Mouse (Mus musculus) embryonic facial prominence, embryonic 12.5 days (tissue): ENCODE data around the gene Emc4. TPM values are rescaled to one million over a fixed set of nuclear protein-coding genes. Genes with fewer than 3 reads are reported as not detected.

Experiments used
- ATAC-seq: fragments of 200-750 bp; cut with Nextera tagmentation; 2 replicates; pipeline ENCODE4 v1.8.0; 2017; ENCODE audit not compliant: insufficient number of reproducible peaks, insufficient read depth, low FRiP score, low TSS enrichment
- H3K27ac ChIP-seq: fragments of 300-500 bp; sonication (generic); 2 replicates; pipeline ENCODE4 v1.5.1; 2016; ENCODE audit warnings: mild to moderate bottlenecking
- H3K27me3 ChIP-seq: fragments of 300-500 bp; sonication (generic); 2 replicates; pipeline ENCODE4 v1.6.1; 2016; ENCODE audit warnings: mild to moderate bottlenecking, moderate library complexity
- H3K36me3 ChIP-seq: fragments of 300-500 bp; sonication (generic); 2 replicates; pipeline ENCODE4 v1.6.1; 2016; ENCODE audit warnings: mild to moderate bottlenecking
- H3K4me1 ChIP-seq: fragments of 300-500 bp; sonication (generic); 2 replicates; pipeline ENCODE4 v1.6.1; 2016
- H3K4me2 ChIP-seq: fragments of 300-500 bp; sonication (generic); replicated peaks from 2 replicates; pipeline ENCODE4 v1.6.1; 2016; ENCODE audit warnings: mild to moderate bottlenecking, moderate library complexity
- H3K4me3 ChIP-seq: fragments of 300-500 bp; sonication (generic); 2 replicates; pipeline ENCODE4 v1.5.1; 2016; ENCODE audit warnings: mild to moderate bottlenecking
- H3K9ac ChIP-seq: fragments of 300-500 bp; sonication (generic); 2 replicates; pipeline ENCODE4 v1.6.1; 2016; ENCODE audit warnings: mild to moderate bottlenecking, moderate library complexity
- H3K9me3 ChIP-seq: fragments of 300-500 bp; sonication (generic); 2 replicates; pipeline ENCODE4 v1.6.1; 2016; ENCODE audit warnings: mild to moderate bottlenecking, moderate library complexity
- WGBS: fragments of 180-500 bp; shearing (Covaris S2); methylation state at CpG from one replicate; pipeline ENCODE4 v1.1.7; 2016; 5-methylcytosine and 5-hydroxymethylcytosine counted together
- polyA plus RNA-seq: library from polyadenylated mRNA; unstranded; fragments of >200 nt; fragmentation: Nextera tagmentation; extraction: Ambion mirVana; gene quantifications from 2 replicates; pipeline ENCODE4 v1.2.1, GENCODE M21; 2016

Gene Emc4
- polyA plus RNA-seq, 1 experiment from 2014 or later = 101 TPM

DNA sequence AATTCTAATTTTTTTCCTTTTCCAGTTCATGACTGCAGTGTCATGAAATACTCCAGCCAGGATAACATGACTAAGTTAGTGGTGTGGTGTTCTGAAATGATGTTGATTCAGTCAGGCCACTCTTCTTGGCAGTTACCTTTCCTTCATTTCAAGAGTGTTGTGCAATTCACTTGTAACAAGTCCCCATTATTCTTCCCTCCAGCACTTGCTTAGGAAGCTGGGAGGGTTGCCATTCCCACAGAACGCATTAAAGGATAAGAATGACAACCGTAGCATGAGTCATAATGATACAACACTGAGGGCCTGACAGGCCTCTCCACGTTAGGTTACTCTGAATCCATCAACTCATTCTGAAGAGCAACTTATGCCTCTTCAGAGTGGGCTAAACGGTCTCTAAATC lies 5.3 kb upstream of the Emc4 start:
- no peaks in the 10 kb centered on the region for H3K4me1 ChIP-seq
- H3K9me3 ChIP-seq = no peaks in the 10 kb centered on the region
- no peaks in the 10 kb centered on the region for H3K27me3 ChIP-seq
- no peak overlapping the region for H3K4me3 ChIP-seq
- ATAC-seq = no peak
- H3K36me3 ChIP-seq = no peaks in the 10 kb centered on the region
- no peak overlapping the region for H3K4me2 ChIP-seq
- no peak overlapping the region for H3K27ac ChIP-seq
- H3K9ac ChIP-seq = no peak overlapping the region
- WGBS = 63% methylated on average over 4 of the region's 4 CpGs

- H3K4me1 ChIP-seq = peaks cover 8% of the 10 kb centered on the region
- H3K9me3 ChIP-seq = no peaks in the 10 kb centered on the region
- ATAC-seq = no peak
- H3K27ac ChIP-seq = no peak overlapping the region
- no peaks in the 10 kb centered on the region for H3K27me3 ChIP-seq
- H3K36me3 ChIP-seq = 0 out of 2 replicates have a peak, but pooled peaks cover 3% of the 10 kb centered on the region
- no peak overlapping the region for H3K4me3 ChIP-seq
- 68% methylated on average over 5 of the region's 5 CpGs for WGBS
- no peak overlapping the region for H3K4me2 ChIP-seq
- H3K9ac ChIP-seq = no peak overlapping the region
Observed at GRCm38 (mm10) chr2:112369941-112370340, 2.1 kb upstream of the Emc4 start.

GRCm38 (mm10) chr2:112367222-112367621 lies 605 bp downstream of the Emc4 start:
- peaks cover 25% of the 10 kb centered on the region for H3K36me3 ChIP-seq
- H3K4me3 ChIP-seq = peak overlapping the region; percentile 90
- no peaks in the 10 kb centered on the region for H3K9me3 ChIP-seq
- H3K27me3 ChIP-seq = no peaks in the 10 kb centered on the region
- H3K9ac ChIP-seq = peak overlapping the region; percentile 72
- peak overlapping the region; percentile 87 for H3K4me2 ChIP-seq
- peaks cover 8% of the 10 kb centered on the region for H3K4me1 ChIP-seq
- no peak for ATAC-seq
- WGBS = 17% methylated on average over 15 of the region's 15 CpGs
- no peak overlapping the region for H3K27ac ChIP-seq

- H3K4me3 ChIP-seq = no peak overlapping the region
- no peak for ATAC-seq
- peaks cover 63% of the 10 kb centered on the region for H3K36me3 ChIP-seq
- no peaks in the 10 kb centered on the region for H3K27me3 ChIP-seq
- no peaks in the 10 kb centered on the region for H3K9me3 ChIP-seq
- no peak overlapping the region for H3K9ac ChIP-seq
- H3K4me1 ChIP-seq = no peaks in the 10 kb centered on the region
- WGBS = 77% methylated on average over 2 of the region's 2 CpGs
- H3K27ac ChIP-seq = no peak overlapping the region
- no peak overlapping the region for H3K4me2 ChIP-seq
Observed at GRCm38 (mm10) chr2:112360781-112361169, 7.1 kb downstream of the Emc4 start.

GRCm38 (mm10) chr2:112360012-112360780 lies 7.6 kb downstream of the Emc4 start:
- no peaks in the 10 kb centered on the region for H3K9me3 ChIP-seq
- WGBS = 86% methylated on average over 12 of the region's 12 CpGs
- no peak overlapping the region for H3K4me3 ChIP-seq
- no peak for ATAC-seq
- no peak overlapping the region for H3K4me2 ChIP-seq
- H3K27ac ChIP-seq = no peak overlapping the region
- no peaks in the 10 kb centered on the region for H3K27me3 ChIP-seq
- H3K4me1 ChIP-seq = no peaks in the 10 kb centered on the region
- H3K9ac ChIP-seq = no peak overlapping the region
- peaks cover 61% of the 10 kb centered on the region for H3K36me3 ChIP-seq

- H3K27me3 ChIP-seq = no peaks in the 10 kb centered on the region
- no peaks in the 10 kb centered on the region for H3K4me1 ChIP-seq
- no peak overlapping the region for H3K9ac ChIP-seq
- no peak overlapping the region for H3K27ac ChIP-seq
- no peaks in the 10 kb centered on the region for H3K9me3 ChIP-seq
- H3K36me3 ChIP-seq = peaks cover 61% of the 10 kb centered on the region
- ATAC-seq = no peak
- no peak overlapping the region for H3K4me3 ChIP-seq
- no peak overlapping the region for H3K4me2 ChIP-seq
- 75% methylated on average over 2 of the region's 2 CpGs for WGBS
Observed at GRCm38 (mm10) chr2:112359611-112360010, 8.2 kb downstream of the Emc4 start.

- Histone ChIP-seq H3K9ac (no peak overlapping the region), H3K9me3 (no peaks in the 10 kb centered on the region), H3K4me1 (no peaks in the 10 kb centered on the region), H3K27me3 (no peaks in the 10 kb centered on the region), H3K4me3 (no peak overlapping the region), H3K27ac (no peak overlapping the region), H3K4me2 (no peak overlapping the region), H3K36me3 (peaks cover 33% of the 10 kb centered on the region)
- ATAC-seq = no peak
- 88% methylated on average over 7 of the region's 7 CpGs for WGBS
Observed at GRCm38 (mm10) chr2:112353685-112354455, 14.0 kb downstream of the Emc4 start.

DNA sequence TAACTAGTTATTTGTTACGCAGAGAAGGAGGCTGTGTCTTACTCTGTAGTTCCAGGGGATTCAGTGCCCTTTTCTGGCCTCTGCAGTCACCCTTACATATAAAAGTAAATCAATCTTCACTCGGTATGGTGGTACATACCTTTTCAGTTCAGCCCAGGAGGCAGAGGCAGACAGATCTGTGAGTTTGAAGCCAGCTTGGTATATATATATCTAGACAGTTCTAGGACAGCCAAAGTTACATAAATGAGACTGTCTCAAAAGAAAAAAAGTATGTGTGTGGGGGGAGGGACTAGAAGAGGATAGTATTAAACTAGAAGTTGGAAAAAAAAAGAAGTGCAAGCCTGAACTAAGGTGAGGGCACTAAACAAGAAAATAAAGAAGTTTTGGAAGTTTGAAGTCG lies 19.6 kb downstream of the Emc4 start:
- Histone ChIP-seq H3K4me3 (no peak overlapping the region), H3K27me3 (no peaks in the 10 kb centered on the region), H3K36me3 (peaks cover 14% of the 10 kb centered on the region; the same call in 1 of the 2 replicates), H3K9me3 (no peaks in the 10 kb centered on the region), H3K4me2 (no peak overlapping the region), H3K4me1 (no peaks in the 10 kb centered on the region), H3K27ac (no peak overlapping the region), H3K9ac (no peak overlapping the region)
- ATAC-seq = no peak
- WGBS = 90% methylated on average over 3 of the region's 3 CpGs

- no peaks in the 10 kb centered on the region for H3K27me3 ChIP-seq
- 57% methylated on average over 3 of the region's 3 CpGs for WGBS
- peaks cover 19% of the 10 kb centered on the region for H3K36me3 ChIP-seq
- ATAC-seq = no peak
- no peak overlapping the region for H3K4me3 ChIP-seq
- no peaks in the 10 kb centered on the region for H3K4me1 ChIP-seq
- no peak overlapping the region for H3K4me2 ChIP-seq
- H3K27ac ChIP-seq = no peak overlapping the region
- no peak overlapping the region for H3K9ac ChIP-seq
- no peaks in the 10 kb centered on the region for H3K9me3 ChIP-seq
Observed at GRCm38 (mm10) chr2:112341117-112341516, 26.7 kb downstream of the Emc4 start.

DNA sequence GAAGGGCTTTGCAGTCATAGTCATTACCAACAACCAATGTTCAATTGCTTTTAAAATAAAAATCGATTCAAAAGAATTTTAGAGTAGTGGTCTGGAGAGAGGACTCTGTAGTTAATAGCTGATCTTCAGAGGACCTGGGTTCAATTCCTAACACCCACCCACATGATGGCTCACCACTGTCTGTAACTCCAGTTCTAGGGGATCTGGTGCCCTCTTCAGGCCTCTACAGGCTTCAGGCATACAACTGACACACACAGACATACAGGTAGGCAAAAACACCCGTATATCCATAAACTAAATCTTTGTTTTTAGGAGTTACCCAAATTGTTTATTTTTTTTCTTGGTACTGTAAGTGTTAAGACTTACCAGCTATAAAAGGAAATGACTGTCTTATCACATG lies 28.1 kb downstream of the Emc4 start:
- WGBS = 90% methylated on average over 2 of the region's 2 CpGs
- no peak for ATAC-seq

GRCm38 (mm10) chr2:112337211-112337610 lies 30.6 kb downstream of the Emc4 start:
- Histone ChIP-seq H3K4me2 (no peak overlapping the region), H3K4me1 (no peaks in the 10 kb centered on the region), H3K9me3 (no peaks in the 10 kb centered on the region), H3K27me3 (no peaks in the 10 kb centered on the region), H3K27ac (no peak overlapping the region), H3K36me3 (peaks cover 16% of the 10 kb centered on the region), H3K9ac (no peak overlapping the region), H3K4me3 (no peak overlapping the region)
- 96% methylated on average over 6 of the region's 6 CpGs for WGBS
- ATAC-seq = no peak

More for the DNA sequence above, 28.1 kb downstream of the Emc4 start:
- no peaks in the 10 kb centered on the region for H3K4me1 ChIP-seq
- H3K9me3 ChIP-seq = no peaks in the 10 kb centered on the region
- no peak overlapping the region for H3K9ac ChIP-seq
- H3K4me3 ChIP-seq = no peak overlapping the region
- H3K27ac ChIP-seq = no peak overlapping the region
- H3K36me3 ChIP-seq = peaks cover 19% of the 10 kb centered on the region
- no peak overlapping the region for H3K4me2 ChIP-seq
- H3K27me3 ChIP-seq = no peaks in the 10 kb centered on the region
